8 mouse cellular contexts compared by ENCODE assay signal in the genomic region with DNA sequence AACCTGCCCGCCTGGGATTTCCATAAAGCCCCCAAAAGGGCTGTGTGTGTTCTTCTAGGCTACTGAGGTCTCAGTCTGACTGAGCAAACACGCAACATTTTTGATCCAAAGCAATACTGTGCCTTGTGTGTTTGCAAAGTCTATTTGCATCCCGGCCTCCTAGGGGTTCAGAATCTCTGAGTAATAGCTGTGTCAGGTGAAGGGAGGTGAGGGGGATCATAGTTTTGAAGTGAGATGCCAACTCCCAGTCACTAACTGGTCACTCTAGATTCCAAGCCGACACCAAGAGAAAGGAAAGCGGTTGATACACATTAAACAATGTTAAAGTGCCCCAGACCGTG. TPM values are rescaled to one million over a fixed set of nuclear protein-coding genes. Genes with fewer than 3 reads are reported as not detected.
DNase-seq lines count a peak whose midpoint lies in the region; ATAC-seq and TF ChIP-seq lines count a peak whose summit lies in the region.

No protein-coding gene starts in this region.

- WGBS in liver, embryonic 14.5 days (ENCODE audit: insufficient replicate concordance) = 33% methylated on average over 6 of the region's 6 CpGs

- peaks cover 15 to 20% of the 10 kb centered on the region in 2 experiments for H3K4me1 ChIP-seq in liver, embryonic 14.5 days (replicated peaks; ENCODE audit: control insufficient read depth in 2 of 2, insufficient read depth in 2 of 2, low read length in 1 of 2)

- peak overlapping the region; percentile 90 for H3K4me3 ChIP-seq in gastrocnemius, adult 2 months
- H3K4me3 ChIP-seq in liver, embryonic 14.5 days (ENCODE audit: insufficient read depth in 1 of 2, low read depth in 2 of 2, low read length in 2 of 2) = peak overlapping the region; percentile 66 to 67

- intact Hi-C loops in gastrocnemius, adult 2 months (cut with DNase I) = loop anchor here (5.0 to 10.0 kb wide), 4 partner anchors 51 to 1623 kb away; a partner anchor contains a TSS

- H3K27me3 ChIP-seq in liver, embryonic 14.5 days (ENCODE audit: control insufficient read depth, insufficient read depth, low read length) = no peaks in the 10 kb centered on the region

- peak overlapping the region; percentile 66 for H3K9ac ChIP-seq in liver, embryonic 14.5 days (replicated peaks)

- no peaks in the 10 kb centered on the region for H3K36me3 ChIP-seq in liver, embryonic 14.5 days (replicated peaks; ENCODE audit: control insufficient read depth, insufficient read depth, low read depth)

- no peak for ATAC-seq in liver, embryonic 14.5 days (ENCODE audit: insufficient read depth)

- H3K9me3 ChIP-seq in liver, embryonic 14.5 days (ENCODE audit: control insufficient read depth, low read length) = no peaks in the 10 kb centered on the region

- no peak for DNase-seq in gastrocnemius, adult 2 months
- DNase-seq in gastrocnemius, postnatal 4 days (ENCODE audit: low spot score in 2 of 2) = no peak
- peak; percentile 26 for DNase-seq in urinary bladder, postnatal 14 days (ENCODE audit: low spot score)
- no peak for DNase-seq in urinary bladder, postnatal 10 days (ENCODE audit: low spot score)
- no peak for DNase-seq in liver, embryonic 14.5 days (ENCODE audit: low read depth in 3 of 3, low spot score in 3 of 3)
- DNase-seq in spleen, adult 12 weeks (ENCODE audit: low spot score) = no peak
- no peak for DNase-seq in thymus, postnatal 0 days (ENCODE audit: low spot score)
- DNase-seq in ovary, postnatal 10 days (ENCODE audit: low spot score) = no peak

- peak overlapping the region; percentile 89 for H3K27ac ChIP-seq in gastrocnemius, adult 2 months
- H3K27ac ChIP-seq in liver, embryonic 14.5 days = no peak overlapping the region

- TF ChIP-seq EP300 in liver, embryonic 14.5 days (IDR thresholded peaks at IDR 0.05; ENCODE audit: low read depth) = no peak

- peak overlapping the region; percentile 71 for H3K4me2 ChIP-seq in liver, embryonic 14.5 days (ENCODE audit: low read depth)

- TF ChIP-seq CTCF in gastrocnemius, adult 2 months (IDR thresholded peaks at IDR 0.05) = no peak
- TF ChIP-seq CTCF in liver, embryonic 14.5 days (IDR thresholded peaks at IDR 0.05; ENCODE audit: low read depth) = no peak

RNA-seq across cellular contexts. Expression of a gene that starts 6.3 kb away (rescaled TPM):
- total RNA-seq in gastrocnemius, adult 2 months (2021) = 10 to 100 TPM; 15.9 to 17.1 TPM
- 10 to 100 TPM; 41.5 to 43.7 TPM for total RNA-seq in gastrocnemius, postnatal 4 days (2021)
- polyA plus RNA-seq in liver, embryonic 14.5 days (2012; rRNA removed) = 7.7 and 11.3 TPM in 2 replicates
- polyA plus RNA-seq in liver, embryonic 14.5 days (2014; fragmentation: Nextera tagmentation; extraction: Ambion mirVana) = 4.8 and 5.4 TPM in 2 replicates
- 14.6 and 22.1 TPM in 2 replicates for polyA plus RNA-seq in thymus, postnatal 0 days (2015; fragmentation: Nextera tagmentation; extraction: Ambion mirVana)

RNA-seq across cellular contexts. Expression of a gene that starts 51.0 kb away (rescaled TPM):
- total RNA-seq in gastrocnemius, adult 2 months (2021) = under 1 TPM; 0.36 to 0.53 TPM
- 1 to 10 TPM; 7.2 to 7.3 TPM for total RNA-seq in gastrocnemius, postnatal 4 days (2021)
- polyA plus RNA-seq in liver, embryonic 14.5 days (2012; rRNA removed) = 0.38 and 0.50 TPM in 2 replicates
- 0.35 and 0.39 TPM in 2 replicates for polyA plus RNA-seq in liver, embryonic 14.5 days (2014; fragmentation: Nextera tagmentation; extraction: Ambion mirVana)
- 2.7 and 3.4 TPM in 2 replicates for polyA plus RNA-seq in thymus, postnatal 0 days (2015; fragmentation: Nextera tagmentation; extraction: Ambion mirVana)

Comparison
In these comparisons a context has a peak if more than half of its experiments do, and no peak if none do; other contexts are left out.
1. RNA of a gene that starts 51.0 kb away (total RNA-seq): 7.2 to 7.3 TPM in gastrocnemius, postnatal 4 days; 0.36 to 0.53 TPM in gastrocnemius, adult 2 months; every median in the first group is over 4 times any median in the second.